Mouse (Mus musculus) G1E (cell line): ENCODE measurements around the gene Lyrm1.

ENCODE experiments used
- CTCF ChIP-seq: IDR thresholded peaks from 2 replicates; pipeline ENCODE4 v1.5.1; 2012; ENCODE audit warnings: low read depth, low read length, inconsistent platforms, mixed read lengths
- GATA2 ChIP-seq: IDR thresholded peaks from 2 replicates; pipeline ENCODE4 v1.6.1; 2012; ENCODE audit warnings: low read depth, low read length, inconsistent platforms, borderline replicate concordance
- TAL1 ChIP-seq: conservative IDR thresholded peaks from 2 replicates; pipeline ENCODE4 v1.6.1; 2012; ENCODE audit warnings: low read depth, low read length, inconsistent platforms, mixed read lengths

- TF ChIP-seq CTCF: no peak
- TF ChIP-seq TAL1: no peak
- TF ChIP-seq GATA2: no peak
Observed at GRCm38 (mm10) chr7:119960546-119960945, 64.9 kb downstream of the Lyrm1 start.
